Comparison of ENCODE assay signal across 8 mouse cellular contexts in the genomic region with DNA sequence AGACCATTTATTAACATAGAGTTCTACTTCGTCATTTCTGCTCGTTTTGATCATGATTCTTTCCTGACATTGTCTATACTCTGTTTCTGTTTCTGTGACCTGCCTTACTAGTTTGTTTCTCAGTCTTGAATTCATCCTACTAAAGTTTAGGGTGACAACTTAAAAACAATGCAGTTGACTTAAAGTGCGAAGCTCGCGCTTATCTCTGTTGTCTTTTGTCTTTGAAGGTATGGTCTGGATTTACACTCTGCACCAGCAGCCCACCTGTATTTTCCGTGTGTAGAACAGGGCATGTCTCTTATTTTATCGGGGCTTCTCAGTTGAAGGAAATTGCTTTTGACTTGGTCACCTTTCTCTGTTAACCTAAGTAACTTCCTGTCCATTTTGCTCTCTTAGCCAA. TPM values are rescaled to one million over a fixed set of nuclear protein-coding genes. Genes with fewer than 3 reads are reported as not detected.
DNase-seq lines count a peak whose midpoint lies in the region; ATAC-seq and TF ChIP-seq lines count a peak whose summit lies in the region.

No protein-coding gene starts in this region.

- peaks cover 15% of the 10 kb centered on the region for H3K36me3 ChIP-seq in erythroblast, embryonic 14.5 days (ENCODE audit: control insufficient read depth)
- peaks cover 11% of the 10 kb centered on the region for H3K36me3 ChIP-seq in spleen, adult 2 months (ENCODE audit: control insufficient read depth, insufficient read depth, low read length)
- peaks cover 18% of the 10 kb centered on the region for H3K36me3 ChIP-seq in limb, embryonic 13.5 days
- peaks cover 17% of the 10 kb centered on the region for H3K36me3 ChIP-seq in stomach, embryonic 15.5 days

- H3K4me3 ChIP-seq in erythroblast, embryonic 14.5 days (replicated peaks), result peak overlapping the region; percentile 100
- H3K4me3 ChIP-seq in spleen, adult 2 months (ENCODE audit: extremely low read depth, insufficient read depth, insufficient read length), result peak overlapping the region; percentile 72
- H3K4me3 ChIP-seq in limb, embryonic 13.5 days, result peak overlapping the region; percentile 99
- peak overlapping the region; percentile 80 for H3K4me3 ChIP-seq in stomach, embryonic 15.5 days (replicated peaks)

- H3K4me2 ChIP-seq in limb, embryonic 13.5 days (replicated peaks), result peak overlapping the region; percentile 98
- H3K4me2 ChIP-seq in stomach, embryonic 15.5 days, result peak overlapping the region; percentile 71

- DNase-seq in spleen, adult 2 months (ENCODE audit: low read depth in 1 of 2, low spot score in 2 of 2), result no peak
- DNase-seq in spleen, adult 18-20 months, result no peak
- no peak for DNase-seq in left cerebral cortex, postnatal 4 days
- DNase-seq in testis, postnatal 14 days (ENCODE audit: low spot score), result no peak

- peak overlapping the region; percentile 91; the same call in 1 of the 2 replicates for H3K27ac ChIP-seq in spleen, adult 2 months (ENCODE audit: insufficient read depth, low read length)
- H3K27ac ChIP-seq in limb, embryonic 13.5 days, result peak overlapping the region; percentile 100
- peak overlapping the region; percentile 100 for H3K27ac ChIP-seq in stomach, embryonic 15.5 days

- no peaks in the 10 kb centered on the region for H3K9me3 ChIP-seq in erythroblast, embryonic 14.5 days (ENCODE audit: control insufficient read depth, low read length)
- no peaks in the 10 kb centered on the region for H3K9me3 ChIP-seq in limb, embryonic 13.5 days
- H3K9me3 ChIP-seq in stomach, embryonic 15.5 days, result no peaks in the 10 kb centered on the region

- peaks cover 74% of the 10 kb centered on the region for H3K4me1 ChIP-seq in erythroblast, embryonic 14.5 days (ENCODE audit: control insufficient read depth)
- H3K4me1 ChIP-seq in spleen, adult 2 months (ENCODE audit: control insufficient read depth, insufficient read depth, insufficient read length), result peaks cover 21% of the 10 kb centered on the region; the same call in 1 of the 2 replicates
- H3K4me1 ChIP-seq in limb, embryonic 13.5 days, result peaks cover 37% of the 10 kb centered on the region
- peaks cover 25% of the 10 kb centered on the region for H3K4me1 ChIP-seq in stomach, embryonic 15.5 days

- WGBS in spleen, adult 2 months, result 1% methylated on average over 7 of the region's 7 CpGs
- under 1% methylated on average over 7 of the region's 7 CpGs for WGBS in limb, embryonic 13.5 days
- under 1% methylated on average over 7 of the region's 7 CpGs for WGBS in stomach, embryonic 15.5 days

- peaks cover 3% of the 10 kb centered on the region for H3K27me3 ChIP-seq in erythroblast, embryonic 14.5 days (ENCODE audit: control insufficient read depth)
- no peaks in the 10 kb centered on the region for H3K27me3 ChIP-seq in spleen, adult 2 months (ENCODE audit: control insufficient read depth, insufficient read depth, low read length)
- H3K27me3 ChIP-seq in limb, embryonic 13.5 days, result no peaks in the 10 kb centered on the region
- no peaks in the 10 kb centered on the region for H3K27me3 ChIP-seq in stomach, embryonic 15.5 days (replicated peaks)

- TF ChIP-seq CTCF in spleen, adult 2 months (IDR thresholded peaks at IDR 0.05; ENCODE audit: extremely low read depth, insufficient read depth, insufficient read length, insufficient replicate concordance), result no peak

- intact Hi-C loops in left cerebral cortex, postnatal 4 days (cut with DNase I), result no loop called here

- peak overlapping the region; percentile 97 for H3K9ac ChIP-seq in limb, embryonic 13.5 days
- peak overlapping the region; percentile 53; the same call in 1 of the 2 replicates for H3K9ac ChIP-seq in stomach, embryonic 15.5 days

- no peak for ATAC-seq in erythroblast, adult 5-6 weeks (replicated peaks; ENCODE audit: low FRiP score, poor library complexity, severe bottlenecking)
- ATAC-seq in limb, embryonic 13.5 days (ENCODE audit: low FRiP score, low read depth), result no peak
- no peak for ATAC-seq in stomach, embryonic 15.5 days (ENCODE audit: insufficient read depth, low FRiP score, low read depth)

- no peak for TF ChIP-seq POLR2A in spleen, adult 2 months (IDR thresholded peaks at IDR 0.05; ENCODE audit: low read depth, low read length)

RNA-seq across cellular contexts. Expression of gene Brd2, which starts 0.7 kb away (rescaled TPM):
- polyA plus RNA-seq in erythroblast, embryonic 14.5 days (2012), result 28.3 and 30.4 TPM in 2 replicates
- 36.1 and 75.0 TPM in 2 replicates for total RNA-seq in erythroblast, adult 5-6 weeks (2015; ENCODE audit: low replicate concordance)
- 114 and 135 TPM in 2 replicates for total RNA-seq in erythroblast, adult 5-6 weeks (2017; ENCODE audit: low replicate concordance)
- polyA plus RNA-seq in spleen, adult 2 months (2012; rRNA removed), result 97.9 and 112 TPM in 2 replicates
- polyA plus RNA-seq in limb, embryonic 13.5 days (2015; fragmentation: Nextera tagmentation; extraction: Ambion mirVana), result 132 and 133 TPM in 2 replicates
- 98.3 and 107 TPM in 2 replicates for polyA plus RNA-seq in stomach, embryonic 15.5 days (2015; fragmentation: Nextera tagmentation; extraction: Ambion mirVana)
- total RNA-seq in left cerebral cortex, postnatal 4 days (2021), result 100 to 1,000 TPM; 247 to 267 TPM

RNA-seq across cellular contexts. Expression of gene H2-DMa, which starts 3.8 kb away (rescaled TPM):
- polyA plus RNA-seq in erythroblast, embryonic 14.5 days (2012), result 0.46 and 1.0 TPM in 2 replicates
- total RNA-seq in erythroblast, adult 5-6 weeks (2015; ENCODE audit: low replicate concordance), result 15.9 and 37.5 TPM in 2 replicates
- 11.7 and 13.3 TPM in 2 replicates for total RNA-seq in erythroblast, adult 5-6 weeks (2017; ENCODE audit: low replicate concordance)
- 302 and 363 TPM in 2 replicates for polyA plus RNA-seq in spleen, adult 2 months (2012; rRNA removed)
- polyA plus RNA-seq in limb, embryonic 13.5 days (2015; fragmentation: Nextera tagmentation; extraction: Ambion mirVana), result 14.2 and 15.6 TPM in 2 replicates
- 10.8 and 12.1 TPM in 2 replicates for polyA plus RNA-seq in stomach, embryonic 15.5 days (2015; fragmentation: Nextera tagmentation; extraction: Ambion mirVana)
- total RNA-seq in left cerebral cortex, postnatal 4 days (2021), result 10 to 100 TPM; 19.5 to 20.5 TPM

RNA-seq across cellular contexts. Expression of gene H2-DMb2, which starts 20.0 kb away (rescaled TPM):
- not detected in 2 replicates for polyA plus RNA-seq in erythroblast, embryonic 14.5 days (2012)
- 2.5 TPM in 1 of 2 replicates, not detected in the other for total RNA-seq in erythroblast, adult 5-6 weeks (2015; ENCODE audit: low replicate concordance)
- total RNA-seq in erythroblast, adult 5-6 weeks (2017; ENCODE audit: low replicate concordance), result 3.2 and 3.6 TPM in 2 replicates
- 456 and 587 TPM in 2 replicates for polyA plus RNA-seq in spleen, adult 2 months (2012; rRNA removed)
- polyA plus RNA-seq in limb, embryonic 13.5 days (2015; fragmentation: Nextera tagmentation; extraction: Ambion mirVana), result 0.15 and 0.38 TPM in 2 replicates
- polyA plus RNA-seq in stomach, embryonic 15.5 days (2015; fragmentation: Nextera tagmentation; extraction: Ambion mirVana), result 0.58 and 0.87 TPM in 2 replicates
- under 1 TPM; 0.34 to 0.40 TPM for total RNA-seq in left cerebral cortex, postnatal 4 days (2021)

RNA-seq across cellular contexts. Expression of gene H2-DMb1, which starts 29.8 kb away (rescaled TPM):
- polyA plus RNA-seq in erythroblast, embryonic 14.5 days (2012), result not detected in 2 replicates
- 6.1 and 9.6 TPM in 2 replicates for total RNA-seq in erythroblast, adult 5-6 weeks (2015; ENCODE audit: low replicate concordance)
- total RNA-seq in erythroblast, adult 5-6 weeks (2017; ENCODE audit: low replicate concordance), result 7.1 and 15.8 TPM in 2 replicates
- 322 and 426 TPM in 2 replicates for polyA plus RNA-seq in spleen, adult 2 months (2012; rRNA removed)
- 1.5 and 1.7 TPM in 2 replicates for polyA plus RNA-seq in limb, embryonic 13.5 days (2015; fragmentation: Nextera tagmentation; extraction: Ambion mirVana)
- polyA plus RNA-seq in stomach, embryonic 15.5 days (2015; fragmentation: Nextera tagmentation; extraction: Ambion mirVana), result 2.2 and 2.8 TPM in 2 replicates
- under 1 TPM; 0.46 to 0.97 TPM for total RNA-seq in left cerebral cortex, postnatal 4 days (2021)

RNA-seq across cellular contexts. Expression of gene H2-Oa, which starts 31.0 kb away (rescaled TPM):
- polyA plus RNA-seq in erythroblast, embryonic 14.5 days (2012), result 0.04 and 0.14 TPM in 2 replicates
- 0.84 and 7.9 TPM in 2 replicates for total RNA-seq in erythroblast, adult 5-6 weeks (2015; ENCODE audit: low replicate concordance)
- total RNA-seq in erythroblast, adult 5-6 weeks (2017; ENCODE audit: low replicate concordance), result 1.1 TPM in 1 of 2 replicates, not detected in the other
- 228 and 326 TPM in 2 replicates for polyA plus RNA-seq in spleen, adult 2 months (2012; rRNA removed)
- 0.55 and 0.65 TPM in 2 replicates for polyA plus RNA-seq in limb, embryonic 13.5 days (2015; fragmentation: Nextera tagmentation; extraction: Ambion mirVana)
- polyA plus RNA-seq in stomach, embryonic 15.5 days (2015; fragmentation: Nextera tagmentation; extraction: Ambion mirVana), result 0.79 and 1.2 TPM in 2 replicates
- total RNA-seq in left cerebral cortex, postnatal 4 days (2021), result not detected

Comparison
In these comparisons a context has a peak if more than half of its experiments do, and no peak if none do; other contexts are left out.
1. RNA of gene H2-DMa, which starts 3.8 kb away (polyA plus RNA-seq): 302 to 363 TPM in spleen, adult 2 months; 14.2 to 15.6 TPM in limb, embryonic 13.5 days, 10.8 to 12.1 TPM in stomach, embryonic 15.5 days and 0.46 to 1.0 TPM in erythroblast, embryonic 14.5 days; every median in the first group is over 10 times any median in the second.
2. RNA of gene H2-DMb2, which starts 20.0 kb away (polyA plus RNA-seq): 456 to 587 TPM in spleen, adult 2 months; 0.58 to 0.87 TPM in stomach, embryonic 15.5 days, 0.15 to 0.38 TPM in limb, embryonic 13.5 days and not detected in erythroblast, embryonic 14.5 days; every median in the first group is over 100 times any median in the second.
3. Peak in every context shown above with its lines, with median percentiles within 50 percentile points of each other: H3K4me3 ChIP-seq and H3K27ac ChIP-seq.